Mouse (Mus musculus) midbrain, embryonic 11.5 days (tissue): Measurements from ENCODE around the gene Mid1. TPM values are rescaled to one million over a fixed set of nuclear protein-coding genes. Genes with fewer than 3 reads are reported as not detected.

Source experiments
- ATAC-seq: fragments of 200-750 bp; cut with Nextera tagmentation; 2 replicates; pipeline ENCODE4 v1.8.0; 2017; ENCODE audit warnings: moderate TSS enrichment, moderate library complexity; ENCODE audit not compliant: low FRiP score
- DNase-seq: peaks from one replicate; pipeline ENCODE4 v3.0.0; 2015; ENCODE audit warnings: low spot score; ENCODE audit errors: missing footprints
- H3K27ac ChIP-seq: fragments of 300-500 bp; sonication (generic); 2 replicates; pipeline ENCODE4 v1.5.1; 2014; ENCODE audit warnings: low read depth, low read length
- H3K27me3 ChIP-seq: fragments of 300-500 bp; sonication (generic); 2 replicates; pipeline ENCODE4 v1.6.1; 2014; ENCODE audit warnings: mild to moderate bottlenecking, low read length, moderate library complexity, mixed read lengths; ENCODE audit not compliant: control insufficient read depth, insufficient read depth
- H3K36me3 ChIP-seq: fragments of 300-500 bp; sonication (generic); 2 replicates; pipeline ENCODE4 v1.6.1; 2014; ENCODE audit warnings: mild to moderate bottlenecking, low read length, moderate library complexity, mixed read lengths; ENCODE audit not compliant: control insufficient read depth, insufficient read depth
- H3K4me1 ChIP-seq: fragments of 300-500 bp; sonication (generic); 2 replicates; pipeline ENCODE4 v1.6.1; 2014; ENCODE audit warnings: low read length; ENCODE audit not compliant: control insufficient read depth, insufficient read depth
- H3K4me2 ChIP-seq: fragments of 300-500 bp; sonication (generic); 2 replicates; pipeline ENCODE4 v1.6.1; 2014; ENCODE audit warnings: mild to moderate bottlenecking, moderate library complexity
- H3K4me3 ChIP-seq: fragments of 300-500 bp; sonication (generic); 2 replicates; pipeline ENCODE4 v1.5.1; 2014; ENCODE audit warnings: low read depth, low read length
- H3K9ac ChIP-seq: fragments of 300-500 bp; sonication (generic); 2 replicates; pipeline ENCODE4 v1.6.1; 2014; ENCODE audit warnings: low read length
- H3K9me3 ChIP-seq: fragments of 300-500 bp; sonication (generic); 2 replicates; pipeline ENCODE4 v1.6.1; 2016; ENCODE audit warnings: low read length; ENCODE audit not compliant: control insufficient read depth
- WGBS: fragments of 180-500 bp; shearing (Covaris S2); extraction: QIAGEN DNeasy Blood & Tissue Kit; methylation state at CpG from one replicate; pipeline ENCODE4 v1.1.7; 2014; 5-methylcytosine and 5-hydroxymethylcytosine counted together
- polyA plus RNA-seq: library from polyadenylated mRNA; unstranded; fragments of >200 nt; fragmentation: Nextera tagmentation; extraction: Ambion mirVana; gene quantifications from 2 replicates; pipeline ENCODE4 v1.2.1, GENCODE M21; 2014

The Mid1 gene
- polyA plus RNA-seq, 1 experiment from 2014 or later: 31.5 TPM

DNA sequence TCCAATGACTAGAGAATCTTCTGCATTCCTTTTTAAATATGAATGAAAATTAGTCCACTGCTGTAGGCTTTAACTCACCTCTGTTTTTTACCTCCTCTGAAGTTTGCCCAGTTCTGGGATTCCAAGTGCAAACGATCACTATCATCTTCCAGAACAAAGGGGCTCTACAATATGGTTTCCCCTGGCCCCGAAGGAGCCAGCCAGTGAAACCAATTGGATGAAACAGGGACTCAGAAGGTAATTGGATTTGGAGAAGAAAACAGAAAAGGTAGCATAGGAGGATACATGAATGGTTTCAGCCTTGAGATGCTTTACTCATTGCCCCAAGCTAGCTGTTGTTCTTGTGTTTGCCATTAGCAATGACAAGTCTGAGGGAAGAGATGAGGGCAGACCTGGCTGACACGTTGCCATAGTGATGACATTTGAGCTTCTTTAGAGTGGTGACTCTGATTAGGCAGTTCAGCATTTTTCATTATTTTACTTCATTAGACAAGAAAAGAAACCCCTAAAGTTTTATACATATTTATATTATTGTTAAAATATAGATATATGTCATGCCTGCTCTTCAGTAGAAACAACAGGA, 50.5 kb downstream of the Mid1 start:
- peak; percentile 79 for ATAC-seq
- Histone ChIP-seq H3K27me3 (peaks cover 17% of the 10 kb centered on the region), H3K4me3 (no peak overlapping the region), H3K4me2 (no peak overlapping the region), H3K4me1 (peaks cover 2% of the 10 kb centered on the region; the same call in 1 of the 2 replicates), H3K9ac (no peak overlapping the region), H3K9me3 (no peaks in the 10 kb centered on the region), H3K27ac (no peak overlapping the region; the same call in 1 of the 2 replicates), H3K36me3 (no peaks in the 10 kb centered on the region)
- 38% methylated on average over 3 of the region's 3 CpGs for WGBS
- no peak for DNase-seq

DNA sequence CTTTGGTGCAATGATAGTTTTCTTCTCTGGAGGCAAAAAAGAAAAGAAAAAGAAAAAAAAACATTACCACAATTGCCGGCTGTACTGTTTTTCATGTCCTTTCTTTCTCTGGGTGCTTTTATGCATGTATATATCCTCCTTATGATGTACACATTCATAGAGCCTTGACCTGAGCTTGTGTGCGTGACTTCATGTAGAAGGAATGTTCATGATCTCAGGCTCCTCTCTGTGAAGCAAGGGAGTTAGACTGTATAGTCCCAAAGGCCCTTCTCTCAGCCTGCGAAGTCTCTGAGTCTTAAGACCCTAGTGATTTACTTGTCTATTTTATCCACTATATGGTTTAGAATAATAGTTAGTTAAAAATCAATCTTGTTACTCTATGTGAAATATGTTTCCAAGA, 73.0 kb downstream of the Mid1 start:
- Histone ChIP-seq H3K4me2 (no peak overlapping the region), H3K27ac (no peak overlapping the region), H3K9me3 (no peaks in the 10 kb centered on the region), H3K4me3 (no peak overlapping the region), H3K36me3 (no peaks in the 10 kb centered on the region), H3K9ac (no peak overlapping the region), H3K27me3 (peaks cover 3% of the 10 kb centered on the region; the same call in 1 of the 2 replicates), H3K4me1 (no peaks in the 10 kb centered on the region)
- no peak for DNase-seq
- WGBS: 75% methylated on average over 3 of the region's 3 CpGs
- no peak for ATAC-seq

DNA sequence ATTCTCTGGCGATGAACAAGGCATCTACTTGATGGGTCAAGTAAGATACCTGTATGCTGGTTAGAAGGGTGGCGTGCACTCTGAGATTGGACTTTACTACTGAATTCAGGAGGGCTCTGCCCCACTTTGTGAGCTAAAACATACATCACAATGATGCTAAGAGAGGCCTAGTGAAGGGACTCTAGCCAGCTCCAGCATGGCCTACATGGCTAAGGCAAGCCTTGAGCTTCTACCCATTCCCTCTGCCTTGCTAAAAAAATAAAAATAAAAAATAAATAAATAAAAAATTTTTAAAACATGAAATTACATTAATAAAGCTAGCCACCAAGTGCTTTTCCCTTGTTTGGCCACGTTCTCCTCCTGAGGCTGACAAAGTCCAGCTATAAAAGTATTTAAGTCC, 94.5 kb downstream of the Mid1 start, which contains the start of gene 4933400A11Rik:
4933400A11Rik (minus strand) TSS at position 101 of the 400 bp plus-strand sequence.
- DNase-seq: no peak
- H3K9ac ChIP-seq: no peak within 1 kb of the TSS
- no peaks in the 10 kb centered on the region for H3K9me3 ChIP-seq
- H3K4me3 ChIP-seq: no peak within 1 kb of the TSS
- no peaks in the 10 kb centered on the region for H3K36me3 ChIP-seq
- no peaks in the 10 kb centered on the region for H3K4me1 ChIP-seq
- no peak within 1 kb of the TSS for H3K27ac ChIP-seq
- H3K4me2 ChIP-seq: no peak within 1 kb of the TSS
- H3K27me3 ChIP-seq: no peaks in the 10 kb centered on the region; the same call in 1 of the 2 replicates
- ATAC-seq: no peak
- WGBS: 91% methylated on average over 3 of the region's 3 CpGs

DNA sequence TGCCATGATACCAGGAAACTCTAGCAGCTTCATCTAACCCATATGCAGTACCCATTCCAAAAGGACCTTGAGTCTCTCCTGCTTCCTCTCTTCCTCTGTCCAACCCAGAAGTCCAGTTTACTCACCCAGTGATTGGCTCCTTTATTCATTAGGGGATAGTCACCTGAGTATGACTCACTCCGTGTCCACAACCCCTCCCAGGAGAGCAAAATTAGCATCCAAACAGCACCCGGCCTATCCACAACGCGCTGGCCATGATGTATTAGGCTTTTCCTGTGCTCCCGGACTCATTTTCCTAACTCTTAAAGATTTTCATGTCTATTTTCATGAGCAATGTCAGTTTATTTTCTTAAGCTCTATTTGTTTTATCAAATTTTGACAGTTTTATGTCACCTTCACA, 104.7 kb downstream of the Mid1 start:
- no peak overlapping the region for H3K4me2 ChIP-seq
- H3K9ac ChIP-seq: no peak overlapping the region
- H3K9me3 ChIP-seq: no peaks in the 10 kb centered on the region
- H3K27me3 ChIP-seq: no peaks in the 10 kb centered on the region; the same call in 1 of the 2 replicates
- 83% methylated on average over 5 of the region's 5 CpGs for WGBS
- ATAC-seq (no peak), DNase-seq (no peak)
- H3K4me3 ChIP-seq: no peak overlapping the region
- no peaks in the 10 kb centered on the region for H3K36me3 ChIP-seq
- no peaks in the 10 kb centered on the region; the same call in 1 of the 2 replicates for H3K4me1 ChIP-seq
- no peak overlapping the region for H3K27ac ChIP-seq

GRCm38 (mm10) chrX:169792879-169793278, 107.9 kb downstream of the Mid1 start:
- Histone ChIP-seq H3K27ac (no peak overlapping the region), H3K4me1 (no peaks in the 10 kb centered on the region; the same call in 1 of the 2 replicates), H3K9ac (no peak overlapping the region), H3K4me2 (no peak overlapping the region), H3K36me3 (no peaks in the 10 kb centered on the region), H3K4me3 (no peak overlapping the region), H3K9me3 (no peaks in the 10 kb centered on the region), H3K27me3 (no peaks in the 10 kb centered on the region; the same call in 1 of the 2 replicates)
- ATAC-seq: peak; percentile 71
- DNase-seq: peak; percentile 85
- WGBS: 17% methylated on average over 1 of the region's 1 CpGs

DNA sequence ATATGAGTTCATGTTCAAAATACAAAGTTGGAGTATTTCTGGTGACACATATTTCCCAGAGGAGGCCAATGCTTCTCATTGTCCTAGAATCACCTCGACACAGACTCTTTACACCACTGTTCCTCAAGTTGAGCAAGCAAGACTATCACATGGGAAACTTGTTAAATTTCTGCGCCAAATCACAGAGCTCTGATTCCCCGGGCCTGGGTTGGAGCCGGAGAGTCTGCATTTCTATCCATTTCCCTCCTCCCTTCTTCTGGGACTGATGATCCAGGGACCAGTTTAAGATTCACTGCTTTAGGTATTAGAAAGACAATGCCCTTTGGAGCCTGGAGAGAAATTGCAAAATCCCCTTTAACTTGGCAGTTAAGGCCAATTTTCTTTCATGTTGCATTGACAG, 109.4 kb downstream of the Mid1 start:
- Histone ChIP-seq H3K27me3 (no peaks in the 10 kb centered on the region; the same call in 1 of the 2 replicates), H3K27ac (no peak overlapping the region), H3K4me3 (no peak overlapping the region), H3K9ac (no peak overlapping the region), H3K4me1 (no peaks in the 10 kb centered on the region; the same call in 1 of the 2 replicates), H3K36me3 (no peaks in the 10 kb centered on the region), H3K9me3 (no peaks in the 10 kb centered on the region), H3K4me2 (no peak overlapping the region)
- DNase-seq (no peak), ATAC-seq (no peak)
- 46% methylated on average over 4 of the region's 4 CpGs for WGBS

DNA sequence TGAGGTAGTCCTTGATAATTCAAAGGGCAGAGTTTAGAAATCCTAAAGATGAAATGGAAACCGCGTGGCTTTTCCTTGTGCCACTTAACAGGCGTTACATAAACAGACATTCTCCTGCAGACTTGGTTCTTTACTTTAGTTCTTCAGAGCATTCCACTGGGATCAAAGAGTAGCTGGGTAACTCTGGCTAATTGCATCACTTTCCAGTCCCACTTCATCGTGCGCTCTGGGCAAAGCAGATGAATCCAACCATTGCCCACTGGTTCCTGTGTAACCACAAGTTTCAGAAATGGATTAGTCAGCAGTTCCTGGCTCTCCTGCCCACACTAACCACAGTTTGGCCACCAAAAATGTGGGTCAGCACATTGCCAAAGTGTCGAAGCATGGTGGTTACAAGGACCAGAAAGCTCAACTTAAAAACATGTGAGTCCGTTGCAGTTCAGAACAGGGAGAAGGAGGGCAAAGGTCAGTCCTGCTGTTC, 109.9 kb downstream of the Mid1 start:
- no peak for DNase-seq

GRCm38 (mm10) chrX:169797148-169797547, 112.1 kb downstream of the Mid1 start:
- H3K27me3 ChIP-seq: no peaks in the 10 kb centered on the region; the same call in 1 of the 2 replicates
- H3K4me3 ChIP-seq: no peak overlapping the region
- 62% methylated on average over 3 of the region's 3 CpGs for WGBS
- H3K4me2 ChIP-seq: no peak overlapping the region
- H3K4me1 ChIP-seq: no peaks in the 10 kb centered on the region; the same call in 1 of the 2 replicates
- ATAC-seq: no peak
- DNase-seq: no peak
- no peak overlapping the region for H3K9ac ChIP-seq
- no peaks in the 10 kb centered on the region for H3K9me3 ChIP-seq
- H3K36me3 ChIP-seq: no peaks in the 10 kb centered on the region
- H3K27ac ChIP-seq: no peak overlapping the region

More for the DNA sequence above, 109.9 kb downstream of the Mid1 start:
- ATAC-seq: no peak
- no peak overlapping the region for H3K9ac ChIP-seq
- no peaks in the 10 kb centered on the region for H3K36me3 ChIP-seq
- H3K27ac ChIP-seq: no peak overlapping the region
- H3K4me3 ChIP-seq: no peak overlapping the region
- no peaks in the 10 kb centered on the region for H3K9me3 ChIP-seq
- WGBS: 46% methylated on average over 7 of the region's 7 CpGs
- no peak overlapping the region for H3K4me2 ChIP-seq
- H3K4me1 ChIP-seq: no peaks in the 10 kb centered on the region; the same call in 1 of the 2 replicates
- H3K27me3 ChIP-seq: no peaks in the 10 kb centered on the region; the same call in 1 of the 2 replicates

GRCm38 (mm10) chrX:169798987-169799680, 114.1 kb downstream of the Mid1 start:
- no peaks in the 10 kb centered on the region for H3K9me3 ChIP-seq
- ATAC-seq: peak; percentile 82
- no peaks in the 10 kb centered on the region; the same call in 1 of the 2 replicates for H3K27me3 ChIP-seq
- no peaks in the 10 kb centered on the region for H3K4me1 ChIP-seq
- DNase-seq: peak; percentile 92
- WGBS: 2% methylated on average over 11 of the region's 11 CpGs
- H3K4me2 ChIP-seq: peak overlapping the region; percentile 33; the same call in 1 of the 2 replicates
- H3K9ac ChIP-seq: peak overlapping the region; percentile 48; the same call in 1 of the 2 replicates
- H3K36me3 ChIP-seq: no peaks in the 10 kb centered on the region
- no peak overlapping the region for H3K27ac ChIP-seq
- H3K4me3 ChIP-seq: peak overlapping the region; percentile 25
